Mouse (Mus musculus) yolk sac, embryonic 10.5 days (tissue): ENCODE data around the gene Plxnb2.

Experiments used
- DNase-seq: peaks from one replicate; pipeline ENCODE4 v3.0.0-alpha.2; 2017; ENCODE audit warnings: low spot score

Plxnb2 gene

DNA sequence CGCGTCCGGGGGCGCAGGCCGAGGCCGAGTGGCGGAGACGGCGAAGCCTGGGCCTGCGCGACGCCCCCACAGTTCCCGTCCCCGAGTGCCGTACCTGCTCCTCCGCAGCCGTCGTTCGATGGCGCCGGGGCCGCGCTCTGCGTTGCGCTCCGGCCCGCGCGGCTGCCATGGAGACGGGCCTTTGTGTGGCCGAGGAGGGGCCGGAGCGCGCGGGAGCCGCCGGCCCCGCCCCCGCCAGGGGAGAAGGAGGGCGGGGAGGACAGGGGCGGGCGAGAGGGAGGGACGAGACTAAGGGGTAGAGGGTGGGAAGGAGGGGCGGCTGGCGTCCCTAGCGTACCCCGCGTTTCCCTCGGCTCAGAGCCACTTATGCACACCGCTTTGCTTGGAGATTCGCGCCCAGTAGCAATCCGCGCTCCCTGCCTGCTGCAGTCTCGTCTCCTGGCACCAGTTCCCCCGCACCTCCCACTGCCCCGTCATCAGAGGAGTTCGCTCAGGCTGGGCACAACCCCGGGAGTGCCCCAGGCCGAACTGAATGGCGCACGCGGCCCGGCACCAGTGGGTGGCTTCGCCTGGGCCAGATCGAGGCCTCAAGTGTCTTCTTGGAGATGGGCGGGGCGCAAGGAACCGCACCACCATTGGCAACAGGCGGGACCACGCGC is at the start of gene Plxnb2:
TSS of gene Plxnb2 (minus strand) at position 218 of the 659 bp plus-strand sequence.
- DNase-seq: peak; percentile 90

DNA sequence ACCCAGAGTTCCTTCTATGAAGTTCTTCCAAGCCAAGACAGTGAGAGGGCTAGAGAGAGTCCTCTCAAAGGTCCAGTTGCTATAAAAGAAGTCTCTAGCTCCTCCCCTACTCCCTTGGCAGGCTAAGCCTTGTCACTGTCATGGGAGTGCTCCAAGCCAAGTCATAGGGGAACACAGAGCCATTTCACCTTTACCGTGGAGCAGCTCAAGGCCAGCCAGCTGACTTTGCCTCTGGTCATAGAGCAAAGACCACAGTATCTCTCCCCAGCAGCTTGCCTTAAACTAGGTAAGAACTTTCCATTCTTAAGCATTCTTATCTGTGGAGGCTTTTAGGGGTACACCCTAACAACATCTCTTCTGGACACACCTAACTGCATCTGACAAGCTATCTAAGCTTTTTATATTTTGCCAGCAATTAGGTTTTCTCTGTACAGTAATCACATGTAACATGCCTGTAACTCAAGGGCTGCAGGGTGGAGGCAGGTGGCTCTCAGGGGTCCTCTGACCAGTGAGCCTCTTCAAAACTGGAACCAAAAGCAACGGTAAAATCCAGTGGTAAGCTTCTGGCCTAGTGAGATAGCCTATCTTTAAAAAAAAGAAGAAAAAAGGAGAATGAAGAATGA is 35.1 kb upstream of the Plxnb2 start:
- DNase-seq: no peak

DNA sequence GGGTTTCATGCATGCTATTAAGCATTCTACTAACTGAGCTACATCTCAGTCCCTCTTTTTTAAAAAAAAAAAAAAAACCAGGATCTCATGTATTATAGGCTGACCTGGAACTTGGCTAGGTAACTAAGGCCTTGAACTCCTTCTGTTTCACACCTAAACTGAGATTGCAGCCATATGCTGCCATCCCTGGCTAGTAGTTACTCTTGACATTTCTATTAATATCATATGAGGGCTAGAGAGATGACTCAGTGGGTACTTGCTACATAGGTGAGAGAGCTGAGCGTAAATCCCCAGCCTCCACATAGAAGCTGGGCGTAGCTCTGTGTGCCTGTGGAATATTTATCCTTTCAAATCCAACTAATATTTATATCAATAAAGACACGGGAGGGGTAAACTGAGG is 34.4 kb upstream of the Plxnb2 start:
- no peak for DNase-seq

DNA sequence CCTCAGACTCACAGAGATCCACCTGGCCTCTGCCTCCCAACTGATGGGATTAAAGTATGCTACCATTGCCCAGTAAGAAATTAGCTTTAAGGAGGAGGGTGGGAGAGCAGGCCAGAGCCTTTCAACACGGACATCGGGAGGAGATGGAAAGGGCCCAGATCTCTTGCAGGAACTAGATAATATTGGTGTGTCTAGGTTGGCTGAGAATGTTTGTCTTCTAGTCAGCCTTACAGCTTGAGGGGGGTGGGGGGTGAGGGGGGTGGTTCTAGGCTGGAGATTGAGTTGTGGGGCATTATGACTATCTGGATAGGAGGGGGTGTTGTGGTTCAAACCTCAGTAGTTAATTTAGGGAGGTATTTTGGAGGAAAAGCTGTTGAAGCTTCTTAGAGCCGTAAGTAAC is 32.9 kb upstream of the Plxnb2 start:
- no peak for DNase-seq

DNA sequence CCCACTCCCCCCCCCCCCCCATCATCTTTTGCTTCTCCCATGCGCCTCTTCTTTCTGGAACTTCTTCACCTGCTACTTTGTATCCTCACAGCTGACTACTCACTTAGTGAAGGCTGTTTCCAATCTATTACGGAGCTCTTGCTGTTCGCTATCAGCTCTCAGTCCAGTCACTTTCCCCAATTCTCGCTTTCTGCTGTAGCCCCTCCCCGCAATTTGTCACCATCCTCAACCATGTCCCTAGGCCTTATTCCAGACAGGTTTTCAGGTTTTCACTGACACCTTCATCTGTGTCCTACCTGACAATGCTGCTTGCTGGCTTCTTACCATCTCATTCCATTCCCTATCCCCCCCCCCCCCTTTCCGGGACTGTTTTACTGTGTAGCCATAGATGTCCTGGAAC is 31.9 kb upstream of the Plxnb2 start:
- DNase-seq: no peak

DNA sequence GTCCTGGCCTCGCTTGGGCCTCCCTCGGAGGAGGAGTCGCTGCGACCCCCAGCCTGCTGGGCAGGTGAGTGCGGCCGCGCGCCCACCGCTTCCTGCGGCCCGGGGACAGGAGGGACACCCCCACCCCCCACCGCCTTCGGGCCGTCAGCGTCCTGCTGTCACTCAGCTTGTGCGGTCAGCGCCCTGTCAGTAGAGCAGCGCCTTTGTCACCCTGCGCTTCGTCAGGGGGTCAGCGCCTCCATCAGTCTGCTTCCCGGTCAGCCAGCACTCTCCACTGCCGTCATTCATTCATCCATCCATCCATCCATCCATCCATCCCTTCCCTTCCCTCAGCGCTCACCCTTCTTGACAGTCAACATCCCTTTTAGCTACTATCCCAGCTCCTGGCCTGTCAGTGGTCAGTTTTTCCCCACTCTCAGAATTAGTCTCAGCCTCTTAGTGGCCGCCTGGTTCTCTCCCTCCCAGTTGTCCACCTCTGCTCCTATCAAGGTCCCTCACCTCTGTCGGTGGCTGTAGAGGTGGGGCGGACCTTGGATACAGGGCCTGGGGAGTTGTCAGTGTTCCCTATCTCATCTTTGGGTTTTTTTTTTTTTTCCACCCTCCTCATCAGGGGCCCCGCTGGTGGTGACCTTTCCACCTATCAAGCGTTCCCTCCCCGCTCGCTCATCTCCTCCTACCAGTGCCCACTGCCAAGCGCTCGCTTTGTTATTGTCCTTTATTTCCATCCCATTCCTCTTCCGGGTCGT is 31.3 kb upstream of the Plxnb2 start:
- no peak for DNase-seq

DNA sequence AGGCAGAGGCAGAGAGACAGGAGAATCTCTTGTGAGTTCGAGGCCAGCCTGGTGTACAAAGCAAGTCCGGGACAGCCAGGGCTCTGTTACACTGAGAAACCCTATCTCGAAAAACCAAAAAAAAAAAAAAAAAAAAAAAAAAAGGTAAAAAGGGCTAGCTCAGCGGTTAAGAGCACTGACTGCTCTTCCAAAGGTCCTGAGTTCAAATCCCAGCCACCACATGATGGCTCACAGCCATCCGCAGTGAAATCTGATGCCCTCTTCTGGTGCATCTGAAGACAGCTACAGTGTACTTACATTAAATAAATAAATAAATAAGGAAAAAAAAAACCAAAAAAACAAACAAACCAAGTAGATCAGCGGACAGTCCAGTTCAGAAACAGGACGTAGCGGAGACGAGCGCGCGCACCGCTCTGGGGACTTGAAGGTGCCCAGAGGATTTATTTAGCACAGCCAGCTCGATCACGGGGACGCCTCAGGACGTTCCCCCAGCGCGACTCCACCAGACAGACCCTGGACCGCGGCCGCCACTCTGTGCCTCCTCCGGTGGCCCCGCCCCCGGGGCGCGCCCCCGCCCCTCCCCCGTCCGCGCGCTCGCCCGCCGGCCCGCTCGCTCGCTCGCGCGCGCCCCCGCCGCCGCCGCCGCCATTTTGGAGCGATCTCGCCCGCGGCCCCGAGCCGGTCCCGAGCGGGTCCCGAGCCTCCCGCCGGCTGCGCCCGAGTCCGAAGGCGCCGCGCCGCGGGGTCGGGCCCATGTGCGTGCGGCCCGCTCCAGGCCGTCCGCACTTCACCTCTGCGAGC is 30.5 kb upstream of the Plxnb2 start, which contains the start of gene Ppp6r2:
TSS of gene Ppp6r2 (plus strand) at position 639 of the 801 bp plus-strand sequence.
- peak; percentile 85 for DNase-seq

DNA sequence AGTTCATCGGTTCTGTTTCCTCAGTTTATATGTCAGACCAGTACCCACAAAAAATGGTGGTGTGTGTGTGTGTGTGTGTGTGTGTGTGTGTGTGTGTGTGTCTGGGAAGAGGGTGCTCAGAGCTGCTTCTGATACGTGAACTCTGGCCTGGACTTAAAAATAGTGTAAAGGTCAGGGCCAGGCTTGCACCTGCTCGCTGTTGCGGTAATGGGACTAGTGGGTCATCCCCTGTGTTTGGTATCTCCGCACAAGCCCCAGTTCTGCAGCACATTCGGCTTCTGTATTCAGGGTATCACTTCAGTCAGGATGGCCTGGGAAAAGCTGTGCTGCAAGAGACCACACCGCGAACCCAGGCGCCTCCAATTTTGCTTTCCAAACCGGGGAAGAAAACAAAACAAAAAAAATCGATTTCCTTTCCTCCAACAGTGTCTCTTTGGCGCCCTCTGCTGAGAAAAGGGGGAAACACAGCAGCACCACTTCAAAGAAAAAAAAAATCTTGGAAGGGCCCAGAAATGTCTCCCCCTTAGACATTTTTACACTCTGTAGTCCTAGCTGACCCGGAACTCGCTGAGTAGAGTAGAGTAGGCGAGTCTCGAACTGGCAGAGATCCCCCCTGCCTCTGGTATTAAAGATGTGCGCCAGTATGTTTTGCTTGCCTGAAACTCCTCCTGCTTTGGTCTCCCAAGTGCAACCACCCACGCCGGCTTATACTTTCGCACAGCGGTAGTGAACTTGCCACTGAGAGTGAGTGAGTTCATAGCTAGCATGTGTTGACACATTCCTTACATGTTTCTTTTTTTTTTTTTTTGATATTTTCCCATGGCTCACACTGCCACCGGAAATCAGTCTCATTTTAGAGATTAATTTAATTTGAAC is 29.5 kb upstream of the Plxnb2 start:
- peak; percentile 82 for DNase-seq

DNA sequence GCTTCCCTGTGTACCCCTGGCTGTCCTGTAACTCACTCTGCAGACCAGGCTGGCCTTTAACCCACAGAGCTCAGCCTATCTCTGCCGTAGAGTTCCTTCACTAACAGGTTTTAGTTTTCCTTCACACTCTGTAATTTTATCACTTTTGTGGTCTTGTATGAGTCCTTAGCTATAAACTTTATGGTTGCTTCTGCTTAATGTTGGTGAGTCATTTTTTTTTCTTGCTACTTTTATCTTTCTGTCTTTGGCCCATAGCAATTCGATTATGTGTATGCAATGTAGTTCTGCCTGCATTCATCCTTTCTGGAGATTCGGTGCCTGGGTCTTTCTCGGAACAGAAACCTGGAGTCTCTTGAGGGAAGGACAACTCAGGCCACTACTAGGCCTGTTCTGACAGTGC is 26.9 kb upstream of the Plxnb2 start:
- no peak for DNase-seq

DNA sequence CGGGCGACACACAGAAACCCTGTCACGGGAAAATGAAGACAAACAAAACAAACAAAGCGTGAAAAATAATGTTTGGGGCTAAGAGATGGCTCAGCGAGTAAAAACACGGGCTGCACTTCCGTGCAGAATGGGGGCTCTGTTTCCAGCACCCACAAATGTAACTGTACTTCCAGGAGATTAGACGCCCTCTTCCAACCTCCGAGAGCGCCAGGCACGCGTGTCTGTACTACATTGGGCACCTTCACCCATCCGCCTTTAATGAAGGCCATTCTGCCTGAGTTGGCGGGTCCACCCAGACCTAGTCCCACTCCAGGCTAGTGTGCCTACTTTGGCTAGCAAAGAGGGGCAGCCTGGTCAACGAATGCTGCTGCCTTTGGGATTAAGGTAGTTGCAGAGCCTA is 16.5 kb upstream of the Plxnb2 start:
- DNase-seq: no peak

DNA sequence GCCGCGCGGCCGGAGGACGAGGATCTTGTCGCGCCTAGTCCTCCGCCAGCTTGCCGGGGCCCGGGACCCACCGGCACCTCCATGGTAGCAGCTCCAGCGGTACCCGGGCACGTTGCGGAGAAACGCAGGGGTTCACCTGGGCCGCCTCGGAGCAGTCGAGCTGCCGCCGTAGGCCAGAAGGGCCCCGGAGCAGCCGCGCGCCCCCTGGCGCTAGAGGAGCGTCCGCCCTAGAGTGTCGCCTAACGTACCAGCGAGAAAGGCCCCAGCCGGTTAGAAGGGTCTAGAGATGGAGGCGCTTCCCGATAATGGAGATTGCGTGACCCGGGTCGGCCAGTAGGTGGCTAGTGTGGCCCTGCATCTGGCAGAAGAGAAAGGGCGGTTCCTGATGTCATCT is 15.7 kb upstream of the Plxnb2 start, which contains the start of gene Dennd6b:
TSS of gene Dennd6b (minus strand) at position 184 of the 394 bp plus-strand sequence.
- peak; percentile 96 for DNase-seq

DNA sequence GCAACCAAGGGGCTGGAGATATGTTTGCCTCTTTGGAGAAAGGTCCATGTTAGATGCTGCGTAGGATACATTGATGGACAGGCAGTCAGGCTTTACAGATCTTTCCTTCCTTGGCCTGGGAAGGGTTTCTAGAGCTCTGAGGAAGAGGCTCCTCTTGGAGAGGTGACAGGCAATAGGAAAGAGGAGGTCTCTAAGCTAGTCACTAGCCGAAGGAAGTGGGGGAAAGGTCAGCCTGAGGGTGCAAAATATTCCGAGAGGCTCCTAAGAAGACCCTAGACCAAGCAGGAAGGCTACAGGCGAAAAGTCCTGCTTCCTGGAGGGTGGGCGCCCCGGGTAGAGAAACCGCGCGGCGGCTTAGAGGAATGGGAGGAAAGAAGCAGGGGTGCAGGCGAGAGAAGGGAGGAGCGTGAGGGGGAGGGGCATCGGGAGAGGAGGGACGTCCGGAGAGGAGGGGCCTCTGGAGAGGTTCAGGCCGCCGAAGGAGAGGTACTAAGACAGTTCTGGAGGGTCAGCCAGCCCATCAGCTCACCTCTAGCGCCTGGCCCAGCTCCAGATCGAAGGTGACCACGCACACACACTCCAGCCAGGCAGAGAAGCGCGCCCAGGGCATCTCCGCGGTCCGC is 15.2 kb upstream of the Plxnb2 start:
- DNase-seq: peak; percentile 93

DNA sequence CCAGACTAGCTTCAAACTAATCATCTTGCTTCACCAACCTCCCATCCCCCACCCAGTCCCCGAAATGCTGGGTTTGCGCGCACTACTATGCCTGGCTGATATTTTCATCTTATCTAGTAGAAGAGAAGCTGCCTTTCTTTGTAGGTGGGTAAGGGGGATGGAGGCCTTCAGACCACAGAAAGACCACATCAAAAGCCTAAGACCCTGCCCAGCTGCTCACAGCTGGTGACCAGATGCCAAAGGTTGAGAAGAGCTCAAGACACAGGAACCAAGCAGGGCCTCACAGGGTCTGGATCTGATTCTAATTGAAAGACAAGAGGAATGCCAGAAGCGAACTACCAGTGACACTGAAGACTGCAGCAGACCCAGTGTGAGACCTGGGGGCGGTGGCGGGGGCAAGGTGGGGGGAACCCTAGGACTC is 14.7 kb upstream of the Plxnb2 start:
- DNase-seq: peak; percentile 36

DNA sequence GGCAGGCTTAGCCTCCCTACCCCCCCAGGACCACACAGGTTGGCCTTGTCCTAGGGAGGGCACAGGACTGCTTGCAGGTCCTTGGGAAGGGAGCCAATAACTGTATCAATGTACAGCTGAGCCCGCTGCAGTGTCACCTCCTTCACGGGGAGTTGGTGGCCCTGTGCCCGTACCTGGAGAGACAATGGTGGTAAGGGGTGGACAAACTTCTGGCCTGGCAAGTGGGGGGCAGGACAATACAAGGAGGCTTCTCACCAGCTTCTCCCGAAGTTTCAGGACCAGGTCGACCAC is 4.3 kb upstream of the Plxnb2 start:
- no peak for DNase-seq

DNA sequence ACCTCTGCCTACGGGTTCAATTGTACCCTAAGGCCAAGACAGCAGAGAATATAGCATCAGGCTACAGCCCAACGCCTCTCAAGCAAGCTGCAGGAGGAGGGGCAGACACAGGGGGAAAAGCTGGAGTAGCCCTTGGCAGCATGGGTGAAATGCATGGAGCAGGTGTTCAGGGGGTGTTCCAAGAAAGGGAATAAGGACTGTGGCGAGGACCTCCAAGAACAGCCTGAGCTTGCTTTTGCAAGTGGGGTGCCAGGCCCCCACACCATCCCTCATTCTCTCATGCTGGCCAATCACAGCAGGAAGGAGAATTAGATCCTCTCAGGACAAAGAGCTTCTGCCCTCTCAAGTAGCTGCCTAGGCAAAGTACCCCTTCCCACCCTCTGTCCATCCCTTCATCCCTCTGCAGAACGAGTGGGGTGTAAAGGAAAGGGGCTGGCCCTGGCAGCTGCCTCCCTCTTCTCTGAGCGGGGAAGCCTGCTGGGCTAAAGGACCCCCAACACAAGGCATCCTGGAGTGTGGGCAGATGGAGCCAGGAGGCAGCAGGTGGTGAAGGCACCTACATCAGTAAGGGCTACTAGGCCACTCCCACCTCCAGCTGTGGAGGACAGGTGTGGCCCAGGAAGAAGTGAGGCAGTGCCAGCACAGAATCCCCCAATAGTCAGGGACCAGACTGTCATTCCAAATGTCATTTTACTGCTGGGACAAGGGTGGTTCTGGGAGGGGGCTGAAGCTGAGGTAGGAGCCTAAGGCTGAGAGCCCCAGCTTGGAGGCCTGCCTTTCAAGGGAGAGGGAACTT is 3.8 kb upstream of the Plxnb2 start:
- DNase-seq: no peak

DNA sequence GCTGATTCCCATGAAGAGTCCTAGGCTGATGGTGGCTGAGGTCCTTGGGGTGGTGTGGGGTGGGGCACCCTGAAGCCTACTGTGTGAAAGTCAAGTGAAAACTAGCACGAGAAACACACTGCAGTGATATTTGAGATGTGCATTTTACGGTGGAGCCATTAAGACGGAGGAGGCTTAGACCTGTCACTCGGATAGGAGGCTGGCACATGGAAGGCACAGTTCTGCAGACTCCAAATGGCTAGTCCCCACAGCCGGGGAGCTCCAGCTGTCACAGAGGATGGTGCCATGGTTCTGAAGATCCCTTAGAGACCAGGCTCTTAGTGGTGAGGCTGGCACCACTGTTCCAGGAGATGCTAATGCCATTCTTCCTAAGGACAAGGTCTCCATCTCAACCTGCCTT is 2.3 kb upstream of the Plxnb2 start:
- DNase-seq: no peak

DNA sequence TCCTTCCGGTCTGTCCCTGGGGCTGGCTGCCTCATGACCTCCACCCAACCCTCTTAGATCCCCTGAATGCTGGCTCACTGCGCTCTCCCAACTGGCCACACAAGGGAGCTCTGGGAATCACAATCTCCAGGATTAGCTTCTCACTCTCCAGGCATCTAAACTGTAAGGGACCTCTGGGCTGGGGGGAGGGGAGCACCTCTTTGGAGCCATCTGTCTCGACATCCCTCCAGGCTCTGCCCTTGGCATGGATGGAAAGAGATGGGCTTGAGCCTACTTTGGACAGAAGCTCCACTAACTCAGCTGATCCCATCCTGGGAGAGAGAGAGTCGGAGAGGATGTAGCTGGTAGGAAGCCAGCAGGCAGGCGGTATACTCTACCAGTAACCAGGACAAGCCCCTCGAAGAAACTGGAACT is 1.7 kb upstream of the Plxnb2 start:
- DNase-seq: peak; percentile 51

DNA sequence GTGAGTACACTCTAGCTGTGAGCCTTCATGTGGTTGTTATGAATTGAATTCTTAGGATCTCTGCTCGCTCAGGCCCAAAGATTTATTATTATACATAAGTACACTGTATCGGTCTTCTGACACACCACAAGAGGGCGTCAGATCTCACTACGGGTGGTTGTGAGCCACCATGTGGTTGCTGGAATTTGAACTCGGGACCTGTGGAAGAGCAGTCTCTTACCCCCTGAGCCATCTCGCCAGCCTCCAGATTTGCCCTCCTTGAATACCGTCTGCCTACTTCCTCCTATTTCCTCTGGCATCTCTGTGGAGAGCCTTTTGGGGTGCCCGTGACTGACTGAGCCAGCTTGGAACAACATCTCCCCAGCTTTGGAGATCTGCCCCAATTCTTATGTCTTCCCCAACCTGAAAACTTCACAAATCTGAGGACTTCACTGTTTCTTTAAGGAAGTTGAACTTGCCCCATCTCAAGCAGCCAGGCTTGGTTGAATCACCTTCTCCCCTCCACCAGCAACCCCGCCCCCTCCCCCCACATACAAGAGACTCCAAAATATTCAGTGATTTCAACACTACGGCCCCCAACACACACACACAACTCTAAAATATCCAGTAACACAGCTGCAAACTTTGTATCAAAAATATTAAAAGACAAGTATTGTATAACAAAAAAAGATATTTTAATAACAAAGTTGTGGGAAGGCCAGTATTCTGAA is 1.1 kb upstream of the Plxnb2 start:
- DNase-seq: no peak

DNA sequence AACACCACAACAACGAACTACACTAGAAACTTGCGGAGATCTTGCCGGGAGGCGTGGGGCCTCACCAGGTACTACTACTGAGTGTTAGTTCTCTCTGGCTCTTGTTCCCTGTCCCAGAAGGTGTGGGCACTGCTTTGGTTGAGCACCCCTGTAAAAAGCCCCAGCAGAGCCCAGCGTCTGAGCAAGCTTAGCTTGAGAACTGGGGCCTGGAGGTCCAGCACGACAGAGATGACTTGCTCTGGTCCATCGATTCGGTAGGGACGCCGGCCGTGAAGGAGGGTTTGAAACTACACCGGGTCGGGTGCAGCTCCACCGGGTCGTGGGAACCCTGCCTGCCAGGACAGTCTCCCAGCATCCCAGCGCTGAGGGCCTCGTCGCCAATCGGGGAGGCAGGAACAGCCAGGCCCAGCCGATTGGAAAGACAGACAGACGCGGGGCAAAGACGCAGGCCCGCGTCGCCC is 477 bp downstream of the Plxnb2 start:
- DNase-seq: no peak

DNA sequence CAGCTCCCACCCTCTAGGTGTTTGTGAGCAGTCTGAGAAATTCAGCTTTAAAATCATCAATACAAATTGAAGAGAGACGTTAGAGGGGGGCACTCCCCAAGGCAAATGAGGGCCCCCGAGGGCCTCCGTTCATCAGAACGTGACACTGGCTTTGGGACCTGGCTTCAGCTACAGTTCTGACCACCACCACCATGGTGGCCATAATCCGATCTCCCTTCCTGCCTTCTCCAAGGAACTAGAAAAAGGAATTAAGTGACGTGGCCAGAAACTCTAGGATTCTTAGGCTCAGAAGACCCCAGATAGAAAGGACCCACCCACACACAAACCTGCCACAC is 991 bp downstream of the Plxnb2 start:
- DNase-seq: no peak
